In the genomic region with DNA sequence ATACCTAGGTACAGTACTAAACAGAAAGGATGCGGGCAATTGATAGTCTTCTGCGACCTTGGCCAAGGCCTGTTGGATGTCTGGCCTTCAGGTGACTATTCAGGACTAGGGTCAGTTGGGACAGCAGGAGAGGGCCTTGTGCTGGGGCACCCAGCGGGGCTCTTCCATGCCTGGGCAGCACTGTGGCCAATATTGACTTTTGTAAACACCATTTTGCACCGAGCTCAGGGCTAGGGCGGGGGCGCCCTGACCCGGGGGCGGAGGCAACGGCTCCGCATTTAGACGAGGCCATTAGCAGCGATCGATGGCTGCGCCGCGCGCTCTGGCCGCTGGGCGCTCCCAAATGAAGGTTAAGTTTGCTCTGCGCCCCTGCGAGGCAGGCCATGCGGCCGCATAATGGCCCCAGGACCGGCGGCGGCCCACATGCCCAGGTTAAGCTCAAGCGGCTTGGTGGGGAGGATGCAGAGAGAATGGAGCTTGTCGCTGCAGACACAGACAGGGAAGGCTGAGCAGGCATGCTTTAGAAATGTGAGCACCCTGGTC, we compare ENCODE assay signal across 8 mouse cellular contexts.
A peak's percentile ranks its signal among the peaks of the same experiment; 100 is the strongest.
DNase-seq lines count a peak whose midpoint lies in the region; ATAC-seq and TF ChIP-seq lines count a peak whose summit lies in the region.
"Had no signal": no experiment of that assay in that cellular context is flagged by ENCODE, and none has a peak within 500 bp of the region (broad histone marks: within the 10 kb centered on the region; RNA-seq: fewer than 3 reads in every experiment).

No protein-coding gene starts in this region.

- no peaks in the 10 kb centered on the region for H3K36me3 ChIP-seq in E14TG2a.4 (ENCODE audit: insufficient read depth, low read length)
- H3K36me3 ChIP-seq in hindbrain, embryonic 11.5 days (ENCODE audit: control insufficient read depth, insufficient read depth, low read length), result no peaks in the 10 kb centered on the region
- no peaks in the 10 kb centered on the region for H3K36me3 ChIP-seq in midbrain, embryonic 11.5 days (ENCODE audit: control insufficient read depth, insufficient read depth, low read length)

- peak; percentile 64 for ATAC-seq in hindbrain, embryonic 11.5 days (ENCODE audit: low FRiP score)
- peak; percentile 73 for ATAC-seq in midbrain, embryonic 11.5 days (ENCODE audit: low FRiP score)
- ATAC-seq in granulocyte monocyte progenitor cell, adult 5-6 weeks (replicated peaks; ENCODE audit: poor library complexity, severe bottlenecking), result no peak

- H3K27me3 ChIP-seq in E14TG2a.4 (ENCODE audit: insufficient read depth, low read length), result peaks cover 57% of the 10 kb centered on the region
- peaks cover 9% of the 10 kb centered on the region for H3K27me3 ChIP-seq in hindbrain, embryonic 11.5 days (ENCODE audit: control insufficient read depth, insufficient read depth, low read length)
- peaks cover 17% of the 10 kb centered on the region for H3K27me3 ChIP-seq in midbrain, embryonic 11.5 days (ENCODE audit: control insufficient read depth, insufficient read depth, low read length)

- H3K4me1 ChIP-seq in E14TG2a.4 (replicated peaks; ENCODE audit: low read depth, low read length), result peaks cover 9% of the 10 kb centered on the region
- 0 out of 2 replicates have a peak, but pooled peaks cover 3% of the 10 kb centered on the region for H3K4me1 ChIP-seq in hindbrain, embryonic 11.5 days (replicated peaks; ENCODE audit: control insufficient read depth, insufficient read depth, low read length)
- H3K4me1 ChIP-seq in midbrain, embryonic 11.5 days (ENCODE audit: control insufficient read depth, insufficient read depth, low read length), result peaks cover 6% of the 10 kb centered on the region

- no peak for TF ChIP-seq CTCF in E14TG2a.4 (conservative IDR thresholded peaks at IDR 0.05; ENCODE audit: low read length)

- no peaks in the 10 kb centered on the region; the same call in 1 of the 2 replicates for H3K9me3 ChIP-seq in E14TG2a.4 (ENCODE audit: low read length)
- no peaks in the 10 kb centered on the region for H3K9me3 ChIP-seq in hindbrain, embryonic 11.5 days (ENCODE audit: control insufficient read depth, low read length)
- H3K9me3 ChIP-seq in midbrain, embryonic 11.5 days (ENCODE audit: control insufficient read depth, low read length), result no peaks in the 10 kb centered on the region

- peak; percentile 21 for DNase-seq in R1 (ENCODE audit: low read depth, low spot score)
- DNase-seq in hindbrain, embryonic 11.5 days (ENCODE audit: low spot score), result peak; percentile 73
- peak; percentile 94 for DNase-seq in midbrain, embryonic 11.5 days (ENCODE audit: low spot score, missing footprints)
- DNase-seq in adrenal gland, adult 2 months, result no peak
- no peak for DNase-seq in layer of hippocampus, postnatal 25 days (ENCODE audit: extremely low spot score in 1 of 2, low spot score in 1 of 2)
- DNase-seq: kidney, adult 9 months had no signal

- H3K9ac ChIP-seq in hindbrain, embryonic 11.5 days (ENCODE audit: low read depth, low read length), result no peak overlapping the region
- H3K9ac ChIP-seq in midbrain, embryonic 11.5 days (ENCODE audit: low read length), result no peak overlapping the region

- H3K4me3 ChIP-seq in E14TG2a.4 (replicated peaks; ENCODE audit: low read length), result peak overlapping the region; percentile 67
- H3K4me3 ChIP-seq in hindbrain, embryonic 11.5 days (ENCODE audit: low read depth, low read length), result no peak overlapping the region
- H3K4me3 ChIP-seq in midbrain, embryonic 11.5 days (ENCODE audit: low read depth, low read length), result no peak overlapping the region

- H3K4me2 ChIP-seq in hindbrain, embryonic 11.5 days (replicated peaks; ENCODE audit: low read depth, low read length), result peak overlapping the region; percentile 31
- H3K4me2 ChIP-seq in midbrain, embryonic 11.5 days, result peak overlapping the region; percentile 19; the same call in 1 of the 2 replicates

- WGBS in hindbrain, embryonic 11.5 days, result 10% methylated on average over 28 of the region's 28 CpGs
- WGBS in midbrain, embryonic 11.5 days, result 10% methylated on average over 28 of the region's 28 CpGs

- no peak overlapping the region for H3K27ac ChIP-seq in hindbrain, embryonic 11.5 days (ENCODE audit: low read depth, low read length)
- H3K27ac ChIP-seq in midbrain, embryonic 11.5 days (ENCODE audit: low read depth, low read length), result no peak overlapping the region

Comparison
In these comparisons a context has a peak if more than half of its experiments do, and no peak if none do; other contexts are left out.
1. DNase-seq: peak in R1 (single experiment), hindbrain, embryonic 11.5 days (single experiment) and midbrain, embryonic 11.5 days (single experiment); none in adrenal gland, adult 2 months (single experiment) and layer of hippocampus, postnatal 25 days (0 of 2).